Mouse (Mus musculus) stomach, postnatal 0 days (tissue): Measurements from ENCODE around the gene Cd93. TPM values are rescaled to one million over a fixed set of nuclear protein-coding genes. Genes with fewer than 3 reads are reported as not detected.

Experiments used
- ATAC-seq: fragments of 200-750 bp; cut with Nextera tagmentation; 2 replicates; pipeline ENCODE4 v1.8.0; 2017; ENCODE audit not compliant: low FRiP score, low TSS enrichment
- DNase-seq: peaks from one replicate; pipeline ENCODE4 v3.0.0-alpha.2; 2016; ENCODE audit warnings: low spot score
- H3K27ac ChIP-seq: fragments of 300-500 bp; sonication (generic); replicated peaks from 2 replicates; pipeline ENCODE4 v1.5.1; 2014; ENCODE audit warnings: mild to moderate bottlenecking, control low read depth
- H3K27me3 ChIP-seq: fragments of 300-500 bp; sonication (generic); 2 replicates; pipeline ENCODE4 v1.6.1; 2014; ENCODE audit warnings: low read length; ENCODE audit not compliant: control insufficient read depth, insufficient read depth
- H3K36me3 ChIP-seq: fragments of 300-500 bp; sonication (generic); 2 replicates; pipeline ENCODE4 v1.6.1; 2014; ENCODE audit warnings: low read length, mixed read lengths; ENCODE audit not compliant: control insufficient read depth, insufficient read depth
- H3K4me1 ChIP-seq: fragments of 300-500 bp; sonication (generic); replicated peaks from 2 replicates; pipeline ENCODE4 v1.6.1; 2014; ENCODE audit warnings: antibody characterized with exemption; ENCODE audit not compliant: control insufficient read depth, insufficient read depth
- H3K4me2 ChIP-seq: fragments of 300-500 bp; sonication (generic); replicated peaks from 2 replicates; pipeline ENCODE4 v1.6.1; 2014; ENCODE audit warnings: low read depth, mild to moderate bottlenecking, control low read depth, moderate library complexity
- H3K4me3 ChIP-seq: fragments of 300-500 bp; sonication (generic); 2 replicates; pipeline ENCODE4 v1.5.1; 2014; ENCODE audit warnings: low read depth, low read length, control low read depth
- H3K9ac ChIP-seq: fragments of 300-500 bp; sonication (generic); 2 replicates; pipeline ENCODE4 v1.6.1; 2014; ENCODE audit warnings: mild to moderate bottlenecking, low read length, control low read depth, mixed read lengths
- H3K9me3 ChIP-seq: fragments of 300-500 bp; sonication (generic); 2 replicates; pipeline ENCODE4 v1.6.1; 2016; ENCODE audit warnings: low read length; ENCODE audit not compliant: control insufficient read depth
- CTCF ChIP-seq: IDR thresholded peaks from 2 replicates; pipeline ENCODE4 v1.5.1; 2016; ENCODE audit warnings: antibody characterized with exemption, low read depth, mild to moderate bottlenecking, moderate library complexity
- EP300 ChIP-seq: optimal IDR thresholded peaks from 2 replicates; pipeline ENCODE3; 2016; ENCODE audit warnings: antibody characterized with exemption
- WGBS: fragments of 180-500 bp; shearing (Covaris S2); extraction: QIAGEN DNeasy Blood & Tissue Kit; methylation state at CpG from one replicate; pipeline ENCODE4 v1.1.7; 2014; 5-methylcytosine and 5-hydroxymethylcytosine counted together
- polyA plus RNA-seq: library from polyadenylated mRNA; unstranded; fragments of >200 nt; fragmentation: Nextera tagmentation; extraction: Ambion mirVana; gene quantifications from 2 replicates; pipeline ENCODE4 v1.2.1, GENCODE M21; 2015

The Cd93 gene
- polyA plus RNA-seq, 1 experiment from 2014 or later = 4.3 TPM

GRCm38 (mm10) chr2:148419151-148419550, 24.2 kb downstream of the Cd93 start:
- no peak overlapping the region for H3K27ac ChIP-seq
- H3K27me3 ChIP-seq = no peaks in the 10 kb centered on the region
- ATAC-seq = no peak
- H3K9me3 ChIP-seq = no peaks in the 10 kb centered on the region
- DNase-seq = no peak
- H3K9ac ChIP-seq = no peak overlapping the region
- no peaks in the 10 kb centered on the region for H3K4me1 ChIP-seq
- H3K4me2 ChIP-seq = no peak overlapping the region
- 45% methylated on average over 3 of the region's 3 CpGs for WGBS
- H3K4me3 ChIP-seq = no peak overlapping the region
- no peaks in the 10 kb centered on the region for H3K36me3 ChIP-seq
- no peak for TF ChIP-seq CTCF

- Histone ChIP-seq H3K4me2 (no peak overlapping the region), H3K9ac (no peak overlapping the region), H3K4me1 (peaks cover 5% of the 10 kb centered on the region), H3K27me3 (0 out of 2 replicates have a peak, but pooled peaks cover 2% of the 10 kb centered on the region), H3K36me3 (no peaks in the 10 kb centered on the region), H3K9me3 (no peaks in the 10 kb centered on the region), H3K4me3 (no peak overlapping the region), H3K27ac (no peak overlapping the region)
- TF ChIP-seq CTCF (no peak), EP300 (no peak)
- no peak for DNase-seq
- no peak for ATAC-seq
- WGBS = 74% methylated on average over 1 of the region's 1 CpGs
Measured at GRCm38 (mm10) chr2:148409821-148410220, 33.5 kb downstream of the Cd93 start.

- Histone ChIP-seq H3K4me3 (no peak overlapping the region), H3K9ac (no peak overlapping the region), H3K27ac (no peak overlapping the region), H3K36me3 (no peaks in the 10 kb centered on the region), H3K4me2 (no peak overlapping the region), H3K9me3 (no peaks in the 10 kb centered on the region), H3K4me1 (peaks cover 5% of the 10 kb centered on the region), H3K27me3 (0 out of 2 replicates have a peak, but pooled peaks cover 2% of the 10 kb centered on the region)
- peak; percentile 82 for DNase-seq
- TF ChIP-seq CTCF (peak; percentile 97), EP300 (no peak)
- ATAC-seq = peak; percentile 93
- 21% methylated on average over 9 of the region's 9 CpGs for WGBS
Measured at GRCm38 (mm10) chr2:148409141-148409540, 34.2 kb downstream of the Cd93 start.

- Histone ChIP-seq H3K9me3 (no peaks in the 10 kb centered on the region), H3K36me3 (no peaks in the 10 kb centered on the region), H3K27ac (peak overlapping the region; percentile 71; the same call in 1 of the 2 replicates), H3K27me3 (0 out of 2 replicates have a peak, but pooled peaks cover 2% of the 10 kb centered on the region), H3K9ac (no peak overlapping the region), H3K4me1 (peaks cover 5% of the 10 kb centered on the region), H3K4me2 (peak overlapping the region; percentile 79), H3K4me3 (peak overlapping the region; percentile 46)
- DNase-seq (no peak), ATAC-seq (no peak)
- TF ChIP-seq EP300 = no peak
- no peak for TF ChIP-seq CTCF
- 29% methylated on average over 6 of the region's 6 CpGs for WGBS
Measured at GRCm38 (mm10) chr2:148408761-148409120, 34.6 kb downstream of the Cd93 start.

GRCm38 (mm10) chr2:148407870-148408760, 35.2 kb downstream of the Cd93 start, which contains the start of gene Thbd:
Gene Thbd, minus strand, starts transcription at chr2:148408188.
- Histone ChIP-seq H3K9ac (peak within 1 kb of the TSS; percentile 52), H3K27ac (peak within 1 kb of the TSS; percentile 71), H3K4me2 (peak within 1 kb of the TSS; percentile 79), H3K27me3 (0 out of 2 replicates have a peak, but pooled peaks cover 2% of the 10 kb centered on the region), H3K4me1 (peaks cover 5% of the 10 kb centered on the region), H3K36me3 (no peaks in the 10 kb centered on the region), H3K4me3 (peak within 1 kb of the TSS; percentile 46), H3K9me3 (no peaks in the 10 kb centered on the region)
- 4% methylated on average over 35 of the region's 35 CpGs for WGBS
- DNase-seq (peak; percentile 60), ATAC-seq (peak; percentile 67)
- TF ChIP-seq EP300 (no peak), CTCF (no peak)
